Mouse (Mus musculus) heart, postnatal 0 days (tissue): ENCODE results near the gene Car12.

Source experiments
- CTCF ChIP-seq: IDR thresholded peaks from 2 replicates; pipeline ENCODE4 v1.5.1; 2016; ENCODE audit warnings: antibody characterized with exemption, control low read depth, low read depth
- EP300 ChIP-seq: IDR thresholded peaks from 2 replicates; pipeline ENCODE4 v1.6.1; 2016; ENCODE audit warnings: antibody characterized with exemption, low read depth

DNA sequence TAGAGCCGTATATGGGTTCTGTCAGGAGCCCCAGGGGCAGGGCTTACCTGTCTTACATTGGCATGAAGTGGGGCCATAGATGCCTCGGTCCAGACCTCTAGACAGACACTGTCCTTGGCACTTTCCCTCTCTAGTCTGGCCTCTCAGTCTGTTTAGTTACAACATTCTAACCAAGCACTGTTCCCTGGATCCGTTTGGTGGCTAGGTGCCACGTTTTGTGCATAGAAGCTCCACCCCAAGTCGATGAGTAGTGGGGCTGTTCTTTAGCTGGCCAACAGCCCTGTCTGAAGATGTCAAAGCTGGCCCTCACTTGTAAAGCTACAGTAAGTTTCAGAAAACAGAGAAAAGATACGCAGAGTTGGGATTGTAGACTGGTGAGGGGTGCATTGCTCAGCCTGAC is 2.9 kb upstream of the Car12 start:
- no peak for TF ChIP-seq CTCF
- TF ChIP-seq EP300 = no peak
